Mouse (Mus musculus) limb, embryonic 13.5 days (tissue): Measurements from ENCODE around the gene Ntm. TPM values are rescaled to one million over a fixed set of nuclear protein-coding genes. Genes with fewer than 3 reads are reported as not detected.

Experiments
- ATAC-seq: fragments of 200-750 bp; cut with Nextera tagmentation; 2 replicates; pipeline ENCODE4 v1.8.0; 2017; ENCODE audit warnings: low read depth, moderate number of reproducible peaks, moderate TSS enrichment; ENCODE audit not compliant: low FRiP score
- H3K27ac ChIP-seq: fragments of 300-500 bp; sonication (generic); 2 replicates; pipeline ENCODE4 v1.5.1; 2015; ENCODE audit warnings: inconsistent platforms, mild to moderate bottlenecking, moderate library complexity
- H3K27me3 ChIP-seq: fragments of 300-500 bp; sonication (generic); 2 replicates; pipeline ENCODE4 v1.6.1; 2015; ENCODE audit warnings: mild to moderate bottlenecking, inconsistent platforms
- H3K36me3 ChIP-seq: fragments of 300-500 bp; sonication (generic); 2 replicates; pipeline ENCODE4 v1.6.1; 2015; ENCODE audit warnings: inconsistent platforms, mild to moderate bottlenecking, moderate library complexity
- H3K4me1 ChIP-seq: fragments of 300-500 bp; sonication (generic); 2 replicates; pipeline ENCODE4 v1.6.1; 2015; ENCODE audit warnings: inconsistent platforms
- H3K4me2 ChIP-seq: fragments of 300-500 bp; sonication (generic); replicated peaks from 2 replicates; pipeline ENCODE4 v1.6.1; 2015; ENCODE audit warnings: inconsistent platforms, mild to moderate bottlenecking, moderate library complexity
- H3K4me3 ChIP-seq: fragments of 300-500 bp; sonication (generic); 2 replicates; pipeline ENCODE4 v1.5.1; 2015; ENCODE audit warnings: moderate library complexity, mild to moderate bottlenecking, inconsistent platforms
- H3K9ac ChIP-seq: fragments of 300-500 bp; sonication (generic); 2 replicates; pipeline ENCODE4 v1.6.1; 2015; ENCODE audit warnings: mild to moderate bottlenecking, inconsistent platforms
- H3K9me3 ChIP-seq: fragments of 300-500 bp; sonication (generic); 2 replicates; pipeline ENCODE4 v1.6.1; 2016; ENCODE audit warnings: inconsistent platforms
- WGBS: fragments of 180-500 bp; shearing (Covaris S2); methylation state at CpG from one replicate; pipeline ENCODE4 v1.1.7; 2015; 5-methylcytosine and 5-hydroxymethylcytosine counted together
- polyA plus RNA-seq: library from polyadenylated mRNA; unstranded; fragments of >200 nt; fragmentation: Nextera tagmentation; extraction: Ambion mirVana; gene quantifications from 2 replicates; pipeline ENCODE4 v1.2.1, GENCODE M21; 2015

Gene Ntm
- polyA plus RNA-seq, 1 experiment from 2014 or later: 40.0 TPM

DNA sequence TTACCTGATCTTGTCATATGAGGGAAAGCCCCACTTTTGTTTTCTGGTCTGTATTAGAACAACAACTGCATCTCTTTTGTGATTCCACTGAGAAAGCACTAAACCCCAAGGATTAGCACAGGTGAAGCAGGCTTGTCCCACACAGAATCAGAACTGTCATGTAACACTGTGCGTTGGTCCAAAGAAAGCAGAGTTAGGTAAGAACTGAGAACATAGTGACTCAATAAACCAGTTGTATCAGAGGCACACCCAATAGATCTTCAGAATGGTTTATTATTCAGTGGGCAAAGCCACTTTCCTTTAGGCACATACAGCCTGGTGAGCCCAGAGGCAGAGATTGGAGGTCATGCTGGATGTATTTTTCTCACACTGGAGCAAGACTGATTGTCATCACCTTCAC is 556.9 kb downstream of the Ntm start:
- no peaks in the 10 kb centered on the region for H3K9me3 ChIP-seq
- H3K27ac ChIP-seq: no peak overlapping the region
- H3K4me3 ChIP-seq: no peak overlapping the region
- no peak for ATAC-seq
- H3K36me3 ChIP-seq: no peaks in the 10 kb centered on the region
- H3K9ac ChIP-seq: no peak overlapping the region
- 88% methylated on average over 1 of the region's 1 CpGs for WGBS
- H3K4me2 ChIP-seq: no peak overlapping the region
- H3K4me1 ChIP-seq: peaks cover 4% of the 10 kb centered on the region
- peaks cover 81% of the 10 kb centered on the region for H3K27me3 ChIP-seq

DNA sequence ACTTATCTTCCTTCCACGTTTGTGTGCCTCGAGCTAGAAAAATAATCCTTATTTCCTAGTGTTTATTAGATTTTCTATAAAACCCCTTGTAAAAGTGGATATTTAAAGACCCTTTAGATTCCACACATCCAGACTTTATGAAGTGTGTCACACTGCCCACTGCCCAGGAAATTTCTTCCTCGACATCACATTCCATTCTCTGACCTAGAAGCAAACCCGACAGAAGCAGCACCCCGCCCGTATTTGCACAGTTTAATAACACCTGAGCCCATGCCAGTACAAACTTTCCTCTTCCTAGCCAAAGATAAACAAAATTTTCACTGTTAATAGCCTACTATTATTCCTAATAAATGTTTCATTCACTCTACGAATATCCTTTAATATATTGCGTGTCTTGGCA is 562.8 kb downstream of the Ntm start:
- Histone ChIP-seq H3K4me1 (peaks cover 6% of the 10 kb centered on the region), H3K9ac (no peak overlapping the region), H3K36me3 (no peaks in the 10 kb centered on the region), H3K9me3 (no peaks in the 10 kb centered on the region), H3K4me2 (no peak overlapping the region), H3K27ac (no peak overlapping the region), H3K4me3 (no peak overlapping the region), H3K27me3 (peaks cover 77% of the 10 kb centered on the region)
- peak; percentile 86; the same call in 1 of the 2 replicates for ATAC-seq
- 26% methylated on average over 8 of the region's 8 CpGs for WGBS

DNA sequence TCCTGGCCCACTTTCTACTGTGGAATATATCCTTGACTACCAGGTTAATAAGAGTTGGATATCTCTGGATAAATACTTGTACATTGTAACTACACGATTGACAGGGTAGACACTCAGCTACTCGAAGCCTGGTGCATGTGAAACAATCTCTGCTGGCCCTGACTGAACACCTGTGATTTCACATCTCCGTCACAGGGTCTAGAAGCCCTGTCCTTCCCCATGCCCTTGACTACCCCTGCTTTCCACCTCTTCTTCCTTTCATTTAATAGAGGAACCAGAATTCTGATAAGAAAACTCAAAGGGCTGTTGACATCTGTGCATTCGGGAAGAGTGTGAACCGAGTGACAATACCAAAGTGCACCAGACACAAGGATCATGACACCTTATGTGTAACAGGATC is 566.8 kb downstream of the Ntm start:
- Histone ChIP-seq H3K4me1 (peaks cover 6% of the 10 kb centered on the region), H3K9ac (no peak overlapping the region), H3K27ac (no peak overlapping the region), H3K27me3 (peaks cover 74% of the 10 kb centered on the region), H3K4me3 (no peak overlapping the region), H3K9me3 (no peaks in the 10 kb centered on the region), H3K36me3 (no peaks in the 10 kb centered on the region), H3K4me2 (no peak overlapping the region)
- ATAC-seq: no peak
- WGBS: 92% methylated on average over 5 of the region's 5 CpGs

DNA sequence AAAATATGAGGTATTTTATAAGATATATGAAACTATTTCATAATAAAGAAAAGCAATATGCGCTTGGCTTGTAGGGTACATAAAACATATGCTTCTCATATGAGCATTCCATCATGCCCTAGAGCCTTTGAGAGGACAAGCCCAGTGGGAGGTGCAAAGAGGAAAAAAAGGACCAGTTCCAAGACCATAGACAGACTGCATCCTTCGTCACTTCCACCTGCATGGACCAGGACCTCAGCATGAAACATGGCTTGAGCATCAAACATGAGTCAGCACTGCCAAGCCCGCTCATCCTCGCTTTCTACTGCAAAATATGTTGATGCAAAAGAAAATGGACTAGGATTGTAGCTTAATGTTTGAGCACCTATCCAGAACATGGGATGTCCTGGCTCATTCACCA is 569.8 kb downstream of the Ntm start:
- no peak overlapping the region for H3K27ac ChIP-seq
- H3K36me3 ChIP-seq: no peaks in the 10 kb centered on the region
- peaks cover 84% of the 10 kb centered on the region for H3K27me3 ChIP-seq
- no peaks in the 10 kb centered on the region for H3K9me3 ChIP-seq
- WGBS: 77% methylated on average over 4 of the region's 4 CpGs
- ATAC-seq: no peak
- no peak overlapping the region for H3K4me2 ChIP-seq
- no peaks in the 10 kb centered on the region for H3K4me1 ChIP-seq
- H3K4me3 ChIP-seq: no peak overlapping the region
- H3K9ac ChIP-seq: no peak overlapping the region

DNA sequence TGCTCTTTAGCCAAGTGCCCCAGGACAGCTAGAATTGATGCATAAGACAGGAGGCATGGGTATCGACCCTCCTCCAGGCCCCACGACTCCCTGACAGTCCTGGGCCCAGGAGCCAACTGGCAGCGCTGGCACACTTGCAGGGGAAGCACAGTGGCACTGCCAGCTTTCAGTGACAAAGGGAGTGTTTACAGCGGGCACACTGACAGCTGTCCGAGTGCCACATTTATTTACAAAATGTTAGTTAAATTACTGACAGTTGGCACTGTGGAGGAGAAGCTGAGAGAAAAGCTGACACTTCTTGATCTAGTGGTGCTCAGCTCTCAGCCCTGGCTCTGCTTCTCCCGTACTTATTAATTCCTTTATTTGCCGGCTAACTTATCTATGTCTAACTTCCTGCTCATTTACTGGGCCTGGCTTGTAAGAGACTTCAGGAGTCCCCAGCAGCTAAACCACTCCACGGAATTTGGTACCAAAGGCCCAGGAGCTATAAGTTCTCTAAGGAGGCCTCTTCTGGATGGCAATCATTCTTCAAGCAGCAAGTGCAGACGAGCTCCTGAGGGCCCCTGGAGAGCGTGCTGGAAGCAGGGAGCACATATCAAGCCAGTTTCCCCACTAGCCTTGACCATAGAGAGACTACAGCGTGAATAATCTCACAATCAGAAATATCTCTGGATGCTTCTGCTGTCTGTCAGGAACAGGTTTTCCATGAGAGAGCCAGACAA is 572.0 kb downstream of the Ntm start:
- no peak for ATAC-seq
- Histone ChIP-seq H3K36me3 (no peaks in the 10 kb centered on the region), H3K27me3 (peaks cover 81% of the 10 kb centered on the region), H3K9me3 (no peaks in the 10 kb centered on the region), H3K27ac (no peak overlapping the region), H3K9ac (no peak overlapping the region), H3K4me1 (no peaks in the 10 kb centered on the region), H3K4me3 (no peak overlapping the region), H3K4me2 (no peak overlapping the region)
- WGBS: 76% methylated on average over 11 of the region's 11 CpGs

DNA sequence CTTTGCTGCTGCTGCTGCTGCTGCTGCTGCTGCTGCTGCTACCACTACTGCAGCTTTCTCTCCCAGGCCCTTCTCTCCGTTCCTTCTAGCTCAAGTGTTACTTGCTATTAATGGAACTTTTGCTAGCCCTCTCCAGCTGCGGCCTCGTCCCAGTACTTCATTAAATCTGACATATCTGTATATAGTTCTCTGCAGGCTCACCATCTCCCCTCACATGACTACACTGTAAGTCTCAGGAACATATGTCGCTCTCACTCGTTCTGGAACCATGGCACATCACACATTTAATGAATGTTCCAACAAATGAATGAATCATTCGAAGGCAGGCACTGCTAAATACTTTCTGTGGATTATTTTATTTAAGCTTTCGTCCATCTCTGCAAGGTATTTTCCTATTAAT is 573.7 kb downstream of the Ntm start:
- no peak for ATAC-seq
- H3K27ac ChIP-seq: no peak overlapping the region
- no peak overlapping the region for H3K4me3 ChIP-seq
- 72% methylated on average over 7 of the region's 7 CpGs for WGBS
- no peak overlapping the region for H3K4me2 ChIP-seq
- H3K27me3 ChIP-seq: peaks cover 83% of the 10 kb centered on the region
- H3K36me3 ChIP-seq: no peaks in the 10 kb centered on the region
- H3K4me1 ChIP-seq: no peaks in the 10 kb centered on the region
- H3K9ac ChIP-seq: no peak overlapping the region
- H3K9me3 ChIP-seq: no peaks in the 10 kb centered on the region

DNA sequence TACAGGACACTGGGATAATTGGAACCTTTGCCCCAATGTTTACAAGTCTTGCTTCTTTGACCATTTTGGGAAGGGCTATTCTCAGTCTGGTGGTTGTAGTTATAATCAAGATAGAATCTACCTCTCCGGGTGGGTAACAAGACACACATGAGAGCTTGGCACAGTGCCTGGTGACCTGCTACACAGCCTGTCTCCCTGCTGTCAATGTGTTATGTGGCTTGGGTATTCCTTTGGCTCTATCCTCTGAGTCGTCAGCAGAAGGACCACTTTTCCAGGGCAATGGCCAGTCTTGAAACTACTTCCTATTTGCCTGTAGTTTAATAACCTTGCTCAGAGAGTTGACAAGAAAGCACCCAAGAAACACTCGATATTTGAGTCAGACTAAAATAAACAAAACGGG is 575.8 kb downstream of the Ntm start:
- H3K4me1 ChIP-seq: no peaks in the 10 kb centered on the region
- no peak overlapping the region for H3K4me2 ChIP-seq
- no peak overlapping the region for H3K4me3 ChIP-seq
- no peak for ATAC-seq
- no peak overlapping the region for H3K9ac ChIP-seq
- H3K36me3 ChIP-seq: no peaks in the 10 kb centered on the region
- H3K27ac ChIP-seq: no peak overlapping the region
- no peaks in the 10 kb centered on the region for H3K9me3 ChIP-seq
- H3K27me3 ChIP-seq: peaks cover 93% of the 10 kb centered on the region
- WGBS: 68% methylated on average over 4 of the region's 4 CpGs

DNA sequence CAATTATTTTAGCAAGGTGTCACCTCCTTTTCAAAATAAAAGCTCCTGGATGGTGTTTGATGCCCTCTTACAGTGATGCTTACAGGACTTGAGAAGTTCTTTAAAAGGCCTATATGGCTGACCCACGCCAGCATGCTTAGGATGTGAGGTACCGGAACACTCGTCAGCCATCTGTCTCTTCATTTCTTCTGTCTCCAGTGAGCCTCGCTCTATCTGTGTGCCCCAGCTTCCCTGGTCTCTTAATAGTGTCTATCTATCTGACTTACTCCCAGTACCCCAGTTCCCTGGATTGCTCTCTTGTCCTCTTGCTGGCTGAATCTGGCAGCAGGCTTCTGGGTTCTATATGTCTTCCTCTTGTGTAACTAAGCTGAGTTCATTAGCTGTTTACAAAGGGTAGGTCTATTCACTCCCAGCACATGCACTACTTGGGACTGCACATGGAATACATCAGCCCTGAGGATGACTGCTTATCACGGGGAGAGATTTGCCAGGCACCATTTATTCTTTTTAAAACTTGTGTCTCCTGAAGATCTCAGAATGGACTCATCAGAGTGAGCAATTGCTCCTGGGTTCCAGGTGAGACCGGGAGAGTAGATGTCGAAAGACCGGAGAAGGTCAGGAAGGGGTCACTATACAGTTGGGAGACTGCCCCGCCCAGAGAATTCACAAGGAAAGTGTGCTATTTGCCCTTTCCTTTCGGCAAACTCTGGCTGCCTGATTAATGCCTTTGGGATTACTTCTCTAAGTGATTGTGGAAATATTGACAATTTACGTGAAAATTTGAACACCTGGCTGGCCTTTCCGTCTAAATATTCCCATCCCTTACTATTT is 585.6 kb downstream of the Ntm start:
- Histone ChIP-seq H3K4me2 (no peak overlapping the region), H3K4me1 (no peaks in the 10 kb centered on the region), H3K9ac (no peak overlapping the region), H3K27ac (no peak overlapping the region), H3K36me3 (no peaks in the 10 kb centered on the region), H3K9me3 (no peaks in the 10 kb centered on the region), H3K4me3 (no peak overlapping the region), H3K27me3 (peaks cover 86% of the 10 kb centered on the region)
- no peak for ATAC-seq
- 75% methylated on average over 12 of the region's 12 CpGs for WGBS

DNA sequence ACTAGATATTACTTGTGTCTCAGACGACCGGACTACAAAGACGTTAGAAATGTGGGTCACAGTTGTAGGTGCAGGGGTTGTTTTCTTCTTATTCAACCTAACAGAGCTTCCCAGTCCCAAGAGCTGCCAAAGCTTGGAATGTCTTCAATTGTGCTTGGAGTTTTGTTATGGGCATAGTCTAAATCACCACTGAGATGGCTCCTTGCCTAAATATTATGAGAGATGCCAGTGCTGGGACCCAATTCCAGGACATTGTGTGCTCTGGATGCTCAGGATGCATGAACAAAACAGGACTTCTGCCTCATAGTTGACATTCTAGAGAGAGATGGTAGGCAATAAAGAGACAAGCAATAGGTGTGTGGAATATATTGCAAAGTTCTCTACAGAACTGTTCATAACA is 591.6 kb downstream of the Ntm start:
- Histone ChIP-seq H3K9ac (no peak overlapping the region), H3K27ac (no peak overlapping the region), H3K4me1 (no peaks in the 10 kb centered on the region), H3K36me3 (no peaks in the 10 kb centered on the region), H3K27me3 (peaks cover 81% of the 10 kb centered on the region), H3K9me3 (no peaks in the 10 kb centered on the region), H3K4me2 (no peak overlapping the region), H3K4me3 (no peak overlapping the region)
- WGBS: 87% methylated on average over 3 of the region's 3 CpGs
- no peak for ATAC-seq

DNA sequence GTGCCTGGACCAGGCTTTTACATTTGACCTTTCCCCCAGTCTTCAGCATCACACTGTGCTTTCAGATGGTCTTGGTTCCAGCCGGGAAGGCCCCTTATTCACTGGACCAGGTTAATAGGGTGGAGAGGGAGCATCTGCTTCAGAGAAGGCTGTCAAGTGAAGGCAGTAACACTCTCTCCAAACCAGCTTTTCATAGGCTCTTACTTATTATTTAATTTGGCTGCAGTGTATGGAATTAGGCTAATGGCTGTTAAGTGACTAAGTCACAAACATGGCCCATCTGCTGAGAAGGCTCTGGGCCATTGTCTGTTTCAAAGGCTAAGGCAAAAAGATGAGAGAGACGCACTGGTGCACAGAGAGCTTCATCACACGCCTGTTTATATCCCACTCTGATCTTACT is 593.3 kb downstream of the Ntm start:
- 74% methylated on average over 3 of the region's 3 CpGs for WGBS
- H3K27me3 ChIP-seq: peaks cover 89% of the 10 kb centered on the region
- H3K4me3 ChIP-seq: no peak overlapping the region
- H3K36me3 ChIP-seq: no peaks in the 10 kb centered on the region
- no peak overlapping the region for H3K4me2 ChIP-seq
- no peak for ATAC-seq
- H3K27ac ChIP-seq: no peak overlapping the region
- no peaks in the 10 kb centered on the region for H3K9me3 ChIP-seq
- no peaks in the 10 kb centered on the region for H3K4me1 ChIP-seq
- no peak overlapping the region for H3K9ac ChIP-seq

DNA sequence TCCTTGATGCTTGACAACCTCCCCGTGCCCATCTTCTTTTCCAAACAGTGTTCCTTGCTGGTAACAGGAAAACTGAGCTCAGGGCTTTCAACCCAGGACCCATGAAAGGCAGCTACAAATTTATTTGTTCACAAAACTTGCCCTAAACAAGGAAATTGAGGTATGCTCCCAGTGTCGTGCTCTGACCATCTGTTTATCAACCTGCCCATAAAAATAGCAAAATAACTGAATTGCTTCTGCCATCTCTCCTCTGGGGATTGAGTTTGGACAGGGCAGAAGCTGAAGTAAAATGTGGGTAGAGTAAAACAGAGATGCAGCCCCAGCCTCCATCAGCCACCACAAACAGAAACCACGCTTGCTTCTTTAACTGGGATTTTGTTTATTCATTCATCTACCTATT is 594.6 kb downstream of the Ntm start:
- Histone ChIP-seq H3K9ac (no peak overlapping the region), H3K27me3 (peaks cover 89% of the 10 kb centered on the region), H3K4me2 (no peak overlapping the region), H3K36me3 (no peaks in the 10 kb centered on the region), H3K4me3 (no peak overlapping the region), H3K4me1 (no peaks in the 10 kb centered on the region), H3K27ac (no peak overlapping the region), H3K9me3 (no peaks in the 10 kb centered on the region)
- no peak for ATAC-seq
- 56% methylated on average over 3 of the region's 3 CpGs for WGBS

DNA sequence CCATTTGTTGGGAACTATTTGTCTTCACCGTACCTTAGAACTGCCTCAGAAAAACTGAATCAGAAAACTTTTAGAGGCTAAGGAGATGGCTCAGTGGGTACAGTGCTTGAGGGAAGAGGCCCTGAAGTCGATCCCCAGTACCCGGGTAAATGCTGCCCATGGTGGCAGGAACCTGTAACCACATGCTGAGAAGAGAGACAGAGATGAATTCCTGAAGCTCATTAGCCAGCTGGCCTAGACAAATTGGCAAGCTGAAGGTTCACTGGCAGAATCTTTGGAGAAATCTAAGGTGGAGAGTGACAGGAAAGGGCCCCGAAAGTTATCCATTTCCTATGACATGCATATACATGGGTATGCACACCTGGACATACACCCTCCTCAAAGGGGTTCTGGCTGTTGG is 605.1 kb downstream of the Ntm start:
- WGBS: 74% methylated on average over 4 of the region's 4 CpGs
- Histone ChIP-seq H3K4me2 (no peak overlapping the region), H3K4me1 (peaks cover 13% of the 10 kb centered on the region), H3K36me3 (no peaks in the 10 kb centered on the region), H3K9me3 (no peaks in the 10 kb centered on the region), H3K27me3 (peaks cover 88% of the 10 kb centered on the region), H3K9ac (no peak overlapping the region), H3K4me3 (no peak overlapping the region), H3K27ac (no peak overlapping the region)
- ATAC-seq: no peak
